Mouse (Mus musculus) kidney, embryonic 16.5 days (tissue): Measurements from ENCODE around the gene Col12a1. TPM values are rescaled to one million over a fixed set of nuclear protein-coding genes. Genes with fewer than 3 reads are reported as not detected.
A peak's percentile ranks its signal among the peaks of the same experiment; 100 is the strongest.

ENCODE experiments used
- ATAC-seq: fragments of 200-750 bp; cut with Nextera tagmentation; 2 replicates; pipeline ENCODE4 v1.8.0; 2017; ENCODE audit warnings: moderate TSS enrichment; ENCODE audit not compliant: low FRiP score, low TSS enrichment
- H3K27ac ChIP-seq: fragments of 300-500 bp; sonication (generic); 2 replicates; pipeline ENCODE4 v1.5.1; 2014; ENCODE audit warnings: low read length
- H3K27me3 ChIP-seq: fragments of 300-500 bp; sonication (generic); 2 replicates; pipeline ENCODE4 v1.6.1; 2014; ENCODE audit warnings: low read length, control low read depth, mixed read lengths; ENCODE audit not compliant: insufficient read depth
- H3K36me3 ChIP-seq: fragments of 300-500 bp; sonication (generic); 2 replicates; pipeline ENCODE4 v1.6.1; 2014; ENCODE audit warnings: low read length, control low read depth, mixed read lengths; ENCODE audit not compliant: insufficient read depth
- H3K4me1 ChIP-seq: fragments of 300-500 bp; sonication (generic); 2 replicates; pipeline ENCODE4 v1.6.1; 2014; ENCODE audit warnings: low read length, control low read depth, mixed read lengths; ENCODE audit not compliant: insufficient read depth
- H3K4me2 ChIP-seq: fragments of 300-500 bp; sonication (generic); replicated peaks from 2 replicates; pipeline ENCODE4 v1.6.1; 2014; ENCODE audit warnings: low read depth, low read length
- H3K4me3 ChIP-seq: fragments of 300-500 bp; sonication (generic); 2 replicates; pipeline ENCODE4 v1.5.1; 2014; ENCODE audit warnings: mild to moderate bottlenecking, low read length
- H3K9ac ChIP-seq: fragments of 300-500 bp; sonication (generic); replicated peaks from 2 replicates; pipeline ENCODE4 v1.6.1; 2014; ENCODE audit warnings: low read length
- H3K9me3 ChIP-seq: fragments of 300-500 bp; sonication (generic); 2 replicates; pipeline ENCODE4 v1.6.1; 2016; ENCODE audit warnings: low read length, control low read depth
- WGBS: fragments of 180-500 bp; shearing (Covaris S2); extraction: QIAGEN DNeasy Blood & Tissue Kit; methylation state at CpG from one replicate; pipeline ENCODE4 v1.1.7; 2014; 5-methylcytosine and 5-hydroxymethylcytosine counted together
- polyA plus RNA-seq: library from polyadenylated mRNA; unstranded; fragments of >200 nt; fragmentation: Nextera tagmentation; extraction: Ambion mirVana; gene quantifications from 2 replicates; pipeline ENCODE4 v1.2.1, GENCODE M21; 2015

Gene Col12a1
- polyA plus RNA-seq, 1 experiment from 2014 or later = 29.5 TPM

DNA sequence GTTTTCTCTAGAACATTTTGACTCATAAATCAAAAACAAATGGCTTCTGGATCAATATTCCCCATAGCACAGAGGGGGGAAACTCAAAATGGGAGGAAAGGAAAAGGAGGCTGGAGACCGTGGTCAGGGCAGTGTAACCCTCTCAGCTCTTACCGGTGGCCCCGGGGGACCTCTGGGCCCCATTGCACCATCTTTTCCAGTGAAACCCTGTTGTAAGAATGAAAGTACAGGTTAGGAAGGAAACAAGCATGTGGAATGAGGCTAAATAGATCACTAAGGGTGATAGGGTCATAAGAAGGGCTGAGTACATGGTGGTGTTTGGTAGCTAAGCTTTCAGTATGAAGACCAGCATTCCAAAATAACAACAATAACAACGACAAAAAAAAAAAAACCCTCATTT is 109.0 kb downstream of the Col12a1 start:
- H3K27me3 ChIP-seq = no peaks in the 10 kb centered on the region
- H3K4me3 ChIP-seq = no peak overlapping the region
- H3K27ac ChIP-seq = no peak overlapping the region
- no peak overlapping the region for H3K4me2 ChIP-seq
- 83% methylated on average over 4 of the region's 4 CpGs for WGBS
- 0 out of 2 replicates have a peak, but pooled peaks cover 3% of the 10 kb centered on the region for H3K4me1 ChIP-seq
- no peak overlapping the region for H3K9ac ChIP-seq
- no peaks in the 10 kb centered on the region for H3K36me3 ChIP-seq
- ATAC-seq = no peak
- no peaks in the 10 kb centered on the region for H3K9me3 ChIP-seq

DNA sequence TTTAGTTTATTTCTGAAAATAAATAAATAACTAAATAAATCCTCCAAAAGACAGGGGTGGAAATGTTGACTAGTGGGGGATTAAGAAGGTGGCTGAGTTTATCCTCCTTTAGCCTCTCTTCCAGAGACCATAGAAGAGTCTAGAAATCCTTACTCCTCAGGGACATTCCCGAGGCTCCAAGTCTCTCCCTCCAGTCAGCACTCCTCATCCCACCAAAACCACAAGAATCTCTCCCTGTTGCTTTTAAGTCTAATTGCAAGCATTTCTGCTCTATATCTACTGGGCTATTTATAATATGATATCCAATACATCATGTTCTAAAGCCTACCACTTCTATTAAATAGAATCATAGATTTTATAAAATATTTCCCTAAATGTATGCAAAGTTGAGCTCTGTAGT is 109.8 kb downstream of the Col12a1 start:
- Histone ChIP-seq H3K36me3 (no peaks in the 10 kb centered on the region), H3K9ac (no peak overlapping the region), H3K27me3 (no peaks in the 10 kb centered on the region), H3K4me1 (0 out of 2 replicates have a peak, but pooled peaks cover 3% of the 10 kb centered on the region), H3K4me3 (no peak overlapping the region), H3K9me3 (no peaks in the 10 kb centered on the region), H3K27ac (no peak overlapping the region), H3K4me2 (no peak overlapping the region)
- no peak for ATAC-seq
- WGBS = 93% methylated on average over 1 of the region's 1 CpGs

DNA sequence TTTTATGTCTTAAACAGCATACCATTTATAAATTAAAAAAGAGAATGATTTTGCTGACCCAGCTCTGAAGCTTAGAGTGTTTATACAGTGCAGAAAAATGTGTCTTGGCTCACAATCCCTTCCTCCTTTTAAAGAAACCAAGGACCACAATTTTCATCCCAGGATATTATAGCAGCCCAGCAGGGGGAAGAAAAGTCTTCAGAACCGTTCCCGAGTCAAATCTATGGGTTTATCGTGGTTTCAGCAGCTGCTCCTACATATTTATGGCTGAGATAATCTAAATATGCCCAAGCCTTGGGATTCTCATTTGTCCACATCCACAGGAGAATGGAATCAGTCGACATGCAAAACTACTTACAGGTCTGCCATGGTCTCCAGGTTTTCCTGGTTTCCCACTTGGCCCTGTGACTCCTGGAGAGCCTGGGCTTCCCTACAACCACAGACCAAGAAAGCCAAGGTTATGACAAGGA is 110.5 kb downstream of the Col12a1 start:
- H3K36me3 ChIP-seq = no peaks in the 10 kb centered on the region
- no peak overlapping the region for H3K4me2 ChIP-seq
- peak; percentile 46; the same call in 1 of the 2 replicates for ATAC-seq
- H3K27ac ChIP-seq = peak overlapping the region; percentile 69; the same call in 1 of the 2 replicates
- no peaks in the 10 kb centered on the region for H3K9me3 ChIP-seq
- no peak overlapping the region for H3K9ac ChIP-seq
- 0 out of 2 replicates have a peak, but pooled peaks cover 3% of the 10 kb centered on the region for H3K4me1 ChIP-seq
- 54% methylated on average over 4 of the region's 4 CpGs for WGBS
- no peaks in the 10 kb centered on the region for H3K27me3 ChIP-seq
- H3K4me3 ChIP-seq = no peak overlapping the region

DNA sequence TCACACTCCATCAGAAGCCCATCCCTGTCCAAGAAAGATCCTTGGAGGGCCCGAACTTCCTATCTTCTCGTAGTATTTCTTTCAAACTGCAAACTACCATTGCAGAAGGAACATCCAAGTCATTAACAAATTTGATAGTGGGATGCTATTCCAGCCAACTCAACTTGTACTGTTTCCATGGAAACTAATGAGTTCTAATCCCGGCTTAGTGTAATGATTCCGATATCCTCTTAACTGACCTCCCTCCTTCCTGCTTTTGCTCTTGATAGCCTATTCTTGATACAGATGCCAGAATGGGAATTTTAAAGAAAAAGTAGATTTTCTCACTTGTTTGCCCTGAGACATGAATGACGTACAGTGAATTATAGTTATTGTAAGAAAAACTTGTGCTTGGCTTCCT is 112.5 kb downstream of the Col12a1 start:
- Histone ChIP-seq H3K4me1 (0 out of 2 replicates have a peak, but pooled peaks cover 3% of the 10 kb centered on the region), H3K36me3 (no peaks in the 10 kb centered on the region), H3K27ac (no peak overlapping the region), H3K4me2 (no peak overlapping the region), H3K4me3 (no peak overlapping the region), H3K9me3 (no peaks in the 10 kb centered on the region), H3K27me3 (no peaks in the 10 kb centered on the region), H3K9ac (no peak overlapping the region)
- ATAC-seq = no peak
- 83% methylated on average over 5 of the region's 5 CpGs for WGBS

DNA sequence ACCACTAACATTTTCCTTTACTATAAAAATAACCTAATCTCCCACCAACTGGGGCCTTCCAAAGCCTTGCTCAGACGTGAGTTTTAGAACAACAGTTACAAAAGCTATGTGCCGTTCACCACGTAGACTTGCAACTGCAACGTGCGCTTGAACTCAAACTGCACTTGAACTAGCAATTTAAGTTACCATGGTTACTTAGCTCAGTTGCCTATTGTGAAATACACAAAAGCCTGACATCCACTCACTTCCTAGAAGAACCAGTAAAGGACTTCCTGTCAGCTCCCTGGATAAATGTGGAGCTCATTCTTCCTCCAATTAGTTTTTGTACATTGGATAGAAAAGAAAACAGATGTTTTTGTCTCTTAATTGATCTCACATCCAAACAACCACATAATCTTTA is 112.9 kb downstream of the Col12a1 start:
- 0 out of 2 replicates have a peak, but pooled peaks cover 3% of the 10 kb centered on the region for H3K4me1 ChIP-seq
- H3K4me2 ChIP-seq = no peak overlapping the region
- H3K27me3 ChIP-seq = no peaks in the 10 kb centered on the region
- H3K27ac ChIP-seq = no peak overlapping the region
- no peaks in the 10 kb centered on the region for H3K9me3 ChIP-seq
- H3K4me3 ChIP-seq = no peak overlapping the region
- H3K36me3 ChIP-seq = no peaks in the 10 kb centered on the region
- no peak overlapping the region for H3K9ac ChIP-seq
- no peak for ATAC-seq
- WGBS = 61% methylated on average over 5 of the region's 5 CpGs

DNA sequence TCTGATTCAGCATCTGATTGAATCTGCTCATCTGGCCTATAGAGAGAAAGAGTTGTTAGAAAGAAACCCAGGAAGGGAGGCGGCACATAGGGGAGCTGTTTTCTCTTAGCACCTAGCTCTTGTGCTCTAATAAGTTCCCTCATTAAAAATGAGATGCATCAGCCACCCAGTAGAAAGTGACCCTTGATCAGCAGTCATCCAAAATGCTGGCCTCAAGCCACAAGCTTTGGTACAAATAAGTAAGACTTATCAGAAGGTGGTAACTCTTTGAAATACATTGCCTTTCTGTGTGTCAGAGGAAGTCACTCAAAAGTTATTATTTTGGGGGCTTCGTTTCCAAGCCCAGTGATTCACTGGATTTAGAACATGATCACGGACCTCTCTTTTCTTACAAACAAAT is 114.1 kb downstream of the Col12a1 start:
- Histone ChIP-seq H3K36me3 (no peaks in the 10 kb centered on the region), H3K27ac (no peak overlapping the region), H3K27me3 (no peaks in the 10 kb centered on the region), H3K4me3 (no peak overlapping the region), H3K9ac (no peak overlapping the region), H3K4me2 (no peak overlapping the region), H3K9me3 (no peaks in the 10 kb centered on the region), H3K4me1 (no peaks in the 10 kb centered on the region)
- ATAC-seq = no peak
- 92% methylated on average over 3 of the region's 3 CpGs for WGBS

DNA sequence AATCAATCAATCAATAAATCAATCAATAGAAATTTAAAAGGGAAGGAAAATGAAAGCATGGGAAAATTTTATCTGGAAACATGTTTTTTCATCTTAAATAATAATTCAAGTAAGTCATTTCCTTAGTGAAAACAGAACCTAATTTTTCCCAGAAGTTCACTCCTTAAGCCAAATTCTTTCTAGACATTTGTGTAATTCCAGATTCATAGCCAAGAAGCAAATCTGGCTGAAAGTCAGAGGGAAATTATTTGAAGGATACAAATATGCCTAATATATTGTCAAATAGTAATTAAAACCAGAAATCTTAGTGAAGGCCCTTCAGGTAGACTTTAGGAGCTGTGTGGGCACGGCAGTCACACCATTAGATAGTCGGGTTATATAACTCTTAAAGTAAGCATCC is 115.2 kb downstream of the Col12a1 start:
- Histone ChIP-seq H3K27me3 (no peaks in the 10 kb centered on the region), H3K9me3 (no peaks in the 10 kb centered on the region), H3K36me3 (no peaks in the 10 kb centered on the region), H3K4me3 (no peak overlapping the region), H3K27ac (no peak overlapping the region), H3K9ac (no peak overlapping the region), H3K4me2 (no peak overlapping the region), H3K4me1 (no peaks in the 10 kb centered on the region)
- WGBS = 78% methylated on average over 2 of the region's 2 CpGs
- ATAC-seq = no peak

DNA sequence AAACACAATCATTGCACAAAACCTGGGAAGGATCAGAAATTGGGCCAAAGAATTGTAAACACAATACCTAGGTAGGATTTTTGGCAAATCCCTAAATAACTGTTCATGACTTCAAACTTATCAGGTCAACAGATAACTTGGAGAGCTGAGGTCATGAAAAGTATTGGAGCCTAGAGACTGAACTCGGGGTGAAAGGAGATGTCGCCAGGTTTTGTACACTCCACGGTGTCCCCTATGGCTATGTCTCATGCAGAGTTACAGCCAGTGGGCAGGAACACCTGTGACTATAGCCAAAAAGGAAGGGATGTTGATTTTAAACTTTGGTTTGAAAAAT is 118.4 kb downstream of the Col12a1 start:
- no peaks in the 10 kb centered on the region for H3K36me3 ChIP-seq
- H3K4me1 ChIP-seq = no peaks in the 10 kb centered on the region
- H3K9me3 ChIP-seq = no peaks in the 10 kb centered on the region
- H3K27me3 ChIP-seq = no peaks in the 10 kb centered on the region
- no peak overlapping the region for H3K4me3 ChIP-seq
- no peak overlapping the region for H3K4me2 ChIP-seq
- no peak overlapping the region for H3K27ac ChIP-seq
- no peak for ATAC-seq
- no peak overlapping the region for H3K9ac ChIP-seq
- 87% methylated on average over 3 of the region's 3 CpGs for WGBS

DNA sequence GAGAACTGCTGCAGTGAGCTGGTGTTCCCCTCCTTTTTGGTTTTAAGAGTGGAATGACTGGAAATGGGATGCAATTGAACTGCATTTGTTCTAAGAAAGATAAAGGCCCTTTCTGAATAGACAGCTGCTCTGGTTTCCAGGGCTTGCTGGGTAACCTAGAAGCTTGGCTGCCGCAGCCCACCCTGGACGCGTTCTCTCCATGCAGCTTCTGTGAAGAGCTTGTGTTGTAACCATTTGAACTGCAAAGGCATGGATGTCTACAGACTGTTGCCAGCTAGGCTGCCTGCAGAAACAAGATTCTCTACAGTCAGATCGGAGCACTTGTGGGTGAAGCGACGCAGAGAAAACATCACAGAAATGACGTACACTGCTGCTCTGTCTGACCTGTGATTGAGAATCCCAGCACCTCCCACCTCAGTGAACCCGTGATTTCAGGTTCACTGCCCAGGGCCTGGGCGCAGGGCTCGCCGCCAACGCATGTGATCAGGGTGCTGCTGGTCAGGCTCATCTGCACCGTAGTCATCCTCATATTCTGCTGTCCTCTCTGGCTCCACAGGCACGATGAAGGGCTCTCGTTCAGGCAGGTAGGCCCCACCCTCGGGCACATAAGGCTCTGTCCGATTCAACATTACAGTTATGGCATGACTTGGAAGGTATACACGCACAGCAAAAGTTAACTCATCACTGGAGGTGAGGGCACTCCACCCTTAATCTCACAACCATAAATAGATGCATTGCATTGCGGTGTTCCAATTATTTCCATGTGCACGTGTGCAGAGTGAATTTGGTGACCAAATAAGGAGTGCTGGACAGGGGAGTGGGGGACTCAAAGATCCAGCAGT is 119.0 kb downstream of the Col12a1 start:
- H3K9ac ChIP-seq = no peak overlapping the region
- 75% methylated on average over 20 of the region's 20 CpGs for WGBS
- ATAC-seq = peak; percentile 46; the same call in 1 of the 2 replicates
- no peaks in the 10 kb centered on the region for H3K4me1 ChIP-seq
- H3K4me2 ChIP-seq = no peak overlapping the region
- no peaks in the 10 kb centered on the region for H3K36me3 ChIP-seq
- H3K4me3 ChIP-seq = no peak overlapping the region
- no peak overlapping the region for H3K27ac ChIP-seq
- H3K9me3 ChIP-seq = no peaks in the 10 kb centered on the region
- H3K27me3 ChIP-seq = no peaks in the 10 kb centered on the region

DNA sequence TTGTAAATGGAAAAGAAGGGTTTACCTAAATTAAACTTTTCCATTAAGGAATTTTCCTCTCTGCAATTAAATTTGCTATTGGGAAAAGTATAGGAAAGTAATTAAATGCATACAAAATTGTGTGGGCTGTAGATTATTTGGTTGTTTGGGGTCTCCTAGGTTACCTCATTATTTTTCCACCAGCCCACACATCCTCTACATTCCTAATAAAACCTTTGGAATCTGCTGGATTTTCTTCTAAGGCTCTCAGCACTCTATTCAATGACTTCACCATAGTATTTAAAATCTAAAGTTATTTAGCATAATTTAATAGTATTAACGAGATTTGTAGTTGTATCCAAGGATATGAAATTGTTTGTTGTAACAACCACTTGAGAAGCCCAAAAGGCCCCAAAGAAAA is 120.1 kb downstream of the Col12a1 start:
- no peak overlapping the region for H3K27ac ChIP-seq
- no peaks in the 10 kb centered on the region for H3K27me3 ChIP-seq
- H3K4me2 ChIP-seq = no peak overlapping the region
- no peaks in the 10 kb centered on the region for H3K36me3 ChIP-seq
- no peak overlapping the region for H3K9ac ChIP-seq
- ATAC-seq = no peak
- H3K4me1 ChIP-seq = no peaks in the 10 kb centered on the region
- 92% methylated on average over 1 of the region's 1 CpGs for WGBS
- no peak overlapping the region for H3K4me3 ChIP-seq
- no peaks in the 10 kb centered on the region for H3K9me3 ChIP-seq
